Mouse (Mus musculus): ENCODE measurements around the gene Zdhhc4. TPM values are rescaled to one million over a fixed set of nuclear protein-coding genes. Genes with fewer than 3 reads are reported as not detected.
A peak's percentile ranks its signal among the peaks of the same experiment; 100 is the strongest.

Gene Zdhhc4
- total RNA-seq, 4 experiments from 2014 or later: 33.7 to 45.5 (median 37.9) TPM

- peak; percentile 48 to 54 for DNase-seq (ENCODE audit: low spot score in 2 of 2)
Measured at GRCm38 (mm10) chr5:143333872-143334271, 4.8 kb upstream of the Zdhhc4 start.

DNA sequence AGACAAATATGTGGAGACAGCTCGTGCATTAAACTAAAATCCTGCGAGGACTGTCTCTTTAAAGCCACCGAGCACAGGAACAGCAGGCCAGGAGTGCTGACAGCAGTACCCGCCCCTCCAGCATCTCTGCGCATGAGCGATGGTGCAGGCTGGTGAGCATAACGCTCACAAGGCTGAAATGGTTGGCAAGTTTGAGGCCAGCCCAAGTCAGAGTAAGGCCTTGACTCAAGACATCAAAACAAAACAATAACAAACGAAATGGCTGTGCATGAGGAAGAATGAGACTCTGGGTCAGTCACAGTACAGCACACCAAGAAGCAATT lies 11.8 kb downstream of the Zdhhc4 start:
- DNase-seq (ENCODE audit: low spot score in 2 of 2): no peak

DNA sequence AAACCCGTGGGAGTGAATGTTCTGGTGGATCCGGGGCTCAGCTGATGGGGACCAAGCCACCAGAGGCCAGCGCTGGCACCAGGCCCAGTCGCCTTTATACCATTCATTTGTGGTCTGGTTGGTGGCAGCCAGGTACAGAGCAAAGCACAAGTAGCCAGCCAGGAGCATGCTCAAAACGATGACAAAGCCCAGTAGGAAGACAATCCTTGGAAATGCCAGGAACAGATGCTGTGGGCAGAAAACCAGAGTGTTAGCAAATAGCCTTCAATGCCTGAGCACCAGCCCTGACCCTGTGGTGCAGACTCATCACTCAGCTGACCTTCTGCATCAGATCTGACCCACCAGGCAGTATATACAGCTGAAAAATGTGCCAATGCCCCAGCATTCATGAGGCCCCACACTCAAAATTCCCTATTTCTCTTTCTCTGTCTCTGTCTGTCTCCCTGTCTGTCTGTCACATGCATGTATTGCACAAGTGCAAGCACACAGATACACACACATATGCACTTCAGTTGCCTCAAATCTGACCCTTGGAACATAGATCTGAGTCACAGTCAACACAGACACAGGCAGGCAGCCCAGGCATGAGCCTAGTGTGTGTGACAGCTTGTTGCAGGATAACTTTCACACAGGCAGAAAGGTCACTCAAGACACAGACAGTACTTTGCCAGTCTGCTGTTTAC lies 12.3 kb downstream of the Zdhhc4 start:
- no peak for DNase-seq (ENCODE audit: low spot score in 2 of 2)

GRCm38 (mm10) chr5:143315514-143315888 lies 13.6 kb downstream of the Zdhhc4 start:
- DNase-seq (ENCODE audit: low spot score in 2 of 2): no peak

DNA sequence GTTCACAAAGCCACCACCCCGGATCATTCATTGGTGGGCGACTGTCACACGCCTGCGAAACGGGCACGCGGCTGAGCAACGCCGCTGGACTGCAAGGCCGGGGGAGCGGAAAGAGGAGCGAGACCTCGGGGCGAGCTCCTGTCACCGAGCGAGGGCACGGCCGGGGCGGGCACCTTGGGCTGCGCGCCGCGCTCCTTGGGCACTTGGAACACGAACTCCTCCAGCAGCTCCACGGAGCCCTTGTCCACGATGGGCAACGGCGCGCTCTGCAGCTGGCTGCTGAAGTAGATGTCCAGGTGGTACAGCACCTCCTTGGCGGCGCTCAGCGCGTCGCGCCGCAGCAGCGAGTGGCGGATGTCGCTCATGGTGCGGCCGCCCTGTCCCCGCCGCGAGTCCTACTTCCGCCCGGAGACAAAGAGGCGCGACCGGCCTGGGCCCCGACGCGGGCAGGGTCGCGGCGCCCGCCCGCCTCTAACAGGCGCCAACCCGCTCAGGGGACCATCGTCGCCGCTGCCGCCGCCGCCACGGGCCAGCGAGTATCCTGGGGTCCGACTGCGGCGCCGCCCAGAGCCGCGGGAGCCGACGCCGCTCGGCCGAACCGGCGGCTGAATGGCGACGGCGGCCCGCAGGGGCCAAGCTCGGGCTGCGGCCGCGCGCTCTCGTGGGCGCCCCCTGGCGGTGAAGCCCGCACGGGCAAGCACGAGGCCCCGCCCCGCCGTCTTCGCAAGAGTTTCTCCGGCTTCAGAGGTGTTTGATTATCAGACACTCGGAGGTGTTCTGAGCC lies 14.1 kb downstream of the Zdhhc4 start, which contains the start of gene E130309D02Rik:
Gene E130309D02Rik, minus strand, starts transcription at position 631 of the 784 bp plus-strand sequence.
- peak; percentile 73 to 78 for DNase-seq (ENCODE audit: low spot score in 2 of 2)

DNA sequence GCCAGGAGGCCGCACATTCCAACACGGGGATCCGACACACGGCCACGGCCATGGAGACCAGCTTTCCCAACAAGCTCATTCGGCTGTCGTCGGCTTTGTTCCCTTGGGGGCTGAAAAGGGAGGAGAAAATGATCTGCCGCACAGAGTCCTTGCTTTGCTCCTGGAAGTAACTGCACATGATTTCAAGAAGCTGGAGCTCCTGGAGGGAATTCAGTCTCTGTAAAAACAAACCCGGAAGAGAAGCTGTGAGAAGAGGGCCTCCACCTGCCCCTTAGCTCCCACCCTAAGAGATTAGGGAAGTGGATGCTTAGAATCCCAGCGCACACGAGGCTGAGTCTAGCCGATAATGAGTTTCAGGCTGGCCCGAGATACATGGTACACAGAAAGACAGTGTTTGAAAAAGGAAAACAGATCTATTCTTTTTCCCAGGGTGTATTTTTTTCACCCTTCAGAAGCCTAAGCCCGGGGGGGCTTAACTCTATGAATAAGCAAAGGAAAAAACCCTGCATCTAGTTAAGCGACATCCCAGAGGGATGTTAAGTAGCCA lies 14.8 kb downstream of the Zdhhc4 start:
- no peak for DNase-seq (ENCODE audit: low spot score in 2 of 2)

- DNase-seq (ENCODE audit: low spot score in 2 of 2): peak; percentile 57 to 60
Measured at GRCm38 (mm10) chr5:143311886-143312285, 17.2 kb downstream of the Zdhhc4 start.

GRCm38 (mm10) chr5:143309916-143310315 lies 19.1 kb downstream of the Zdhhc4 start:
- DNase-seq (ENCODE audit: low spot score in 2 of 2): no peak

DNA sequence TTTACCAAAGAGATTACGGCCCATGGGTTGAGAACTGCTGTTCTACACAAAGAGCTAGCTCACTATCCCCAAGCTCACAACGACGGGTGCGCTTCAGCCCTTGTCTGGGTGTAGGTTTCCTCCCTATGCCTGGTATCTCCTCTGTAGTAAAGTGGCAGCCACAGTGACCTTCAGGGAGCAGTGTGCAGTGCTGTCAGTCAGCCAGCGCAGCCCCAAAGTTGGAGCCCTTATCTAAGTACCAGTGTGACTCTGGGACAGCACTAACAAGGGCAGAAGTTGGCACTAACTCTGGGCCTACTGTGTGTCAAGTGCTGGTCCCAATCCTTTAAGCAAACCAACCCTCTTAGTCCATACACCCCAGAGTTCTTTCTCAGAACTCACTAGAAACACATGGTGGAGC lies 20.2 kb downstream of the Zdhhc4 start:
- DNase-seq (ENCODE audit: low spot score in 2 of 2): no peak

DNA sequence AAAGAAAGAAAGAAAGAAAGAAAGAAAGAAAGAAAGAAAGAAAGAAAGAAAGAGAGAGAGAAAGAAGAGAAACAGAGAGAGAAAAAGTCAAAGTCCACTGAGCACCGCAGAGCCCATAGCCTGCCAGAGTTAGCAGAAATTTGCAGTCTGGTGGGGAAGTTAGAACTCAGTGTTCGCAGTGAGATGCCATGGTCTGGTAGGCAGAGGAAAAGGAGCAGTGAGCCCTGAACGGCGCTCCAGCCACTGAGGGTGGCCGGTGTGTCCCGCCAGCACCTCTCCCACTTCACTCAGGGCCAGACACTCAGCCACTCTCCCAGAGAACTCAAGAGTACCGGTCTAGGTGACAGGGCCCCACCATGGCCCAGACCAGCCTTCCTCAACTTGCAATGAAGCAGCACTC lies 24.8 kb downstream of the Zdhhc4 start:
- DNase-seq (ENCODE audit: low spot score in 2 of 2): no peak

DNA sequence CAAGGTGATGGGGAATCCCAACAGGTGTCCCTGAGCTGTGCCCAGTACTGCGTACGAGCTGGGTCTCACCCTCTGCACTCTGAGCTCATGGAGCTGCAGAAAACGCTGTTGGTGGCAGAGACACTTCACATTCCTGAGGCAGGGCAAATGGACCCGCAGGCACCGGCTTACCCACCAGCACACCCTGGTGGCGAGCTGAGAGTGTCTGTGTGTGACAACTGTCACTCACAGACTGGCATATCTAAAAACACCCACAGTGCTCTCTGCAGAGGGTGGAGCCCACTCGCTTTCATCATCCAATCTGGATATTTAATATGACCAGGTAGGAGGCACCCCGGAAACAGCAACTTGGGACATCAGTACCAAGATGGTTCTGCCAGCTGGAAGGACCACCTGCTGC lies 27.8 kb downstream of the Zdhhc4 start:
- DNase-seq (ENCODE audit: low spot score in 2 of 2): no peak

- DNase-seq (ENCODE audit: low spot score in 2 of 2): no peak
Measured at GRCm38 (mm10) chr5:143299686-143300085, 29.4 kb downstream of the Zdhhc4 start.

DNA sequence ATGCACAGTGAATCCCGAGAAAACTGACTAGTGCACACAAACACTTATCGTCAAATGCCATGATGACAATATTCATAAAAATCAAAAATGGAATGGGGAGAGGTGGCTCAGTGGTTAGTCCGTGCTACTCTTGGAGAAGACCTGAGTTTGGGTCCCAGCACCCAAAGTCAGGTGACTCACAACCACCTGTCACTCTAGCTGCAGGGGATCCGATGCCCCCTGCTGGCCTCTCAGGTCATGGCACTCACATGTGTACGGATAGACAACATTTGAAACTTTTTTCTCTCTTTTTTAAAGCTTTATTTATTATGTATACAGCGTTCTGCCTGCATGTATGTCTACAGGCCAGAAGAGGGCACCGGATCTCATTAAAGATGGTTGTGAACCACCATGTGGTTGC lies 30.7 kb downstream of the Zdhhc4 start:
- DNase-seq (ENCODE audit: low spot score in 2 of 2): no peak

GRCm38 (mm10) chr5:143297986-143298385 lies 31.1 kb downstream of the Zdhhc4 start:
- DNase-seq (ENCODE audit: low spot score in 2 of 2): no peak

DNA sequence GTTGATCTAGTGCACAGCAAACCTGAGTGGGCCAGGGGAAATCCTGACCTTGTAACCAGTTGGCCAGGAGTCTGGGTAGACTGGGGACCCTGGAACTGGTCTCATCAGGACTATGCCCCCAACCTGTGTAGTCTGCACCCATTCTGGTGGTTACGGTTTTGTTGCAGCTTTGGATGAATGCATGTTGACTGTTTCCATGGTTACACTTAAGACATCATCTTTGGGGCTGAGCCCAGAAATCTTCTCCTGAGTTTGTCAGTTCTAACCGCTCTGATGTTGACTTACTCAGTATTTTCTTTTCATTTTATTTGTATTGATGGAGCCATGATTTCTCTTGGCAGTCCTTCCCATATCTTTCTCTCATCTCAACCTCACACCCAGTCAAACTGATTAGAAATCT lies 33.7 kb downstream of the Zdhhc4 start:
- DNase-seq (ENCODE audit: low spot score in 2 of 2): no peak

GRCm38 (mm10) chr5:143294862-143295261 lies 34.2 kb downstream of the Zdhhc4 start:
- no peak for DNase-seq (ENCODE audit: low spot score in 2 of 2)

DNA sequence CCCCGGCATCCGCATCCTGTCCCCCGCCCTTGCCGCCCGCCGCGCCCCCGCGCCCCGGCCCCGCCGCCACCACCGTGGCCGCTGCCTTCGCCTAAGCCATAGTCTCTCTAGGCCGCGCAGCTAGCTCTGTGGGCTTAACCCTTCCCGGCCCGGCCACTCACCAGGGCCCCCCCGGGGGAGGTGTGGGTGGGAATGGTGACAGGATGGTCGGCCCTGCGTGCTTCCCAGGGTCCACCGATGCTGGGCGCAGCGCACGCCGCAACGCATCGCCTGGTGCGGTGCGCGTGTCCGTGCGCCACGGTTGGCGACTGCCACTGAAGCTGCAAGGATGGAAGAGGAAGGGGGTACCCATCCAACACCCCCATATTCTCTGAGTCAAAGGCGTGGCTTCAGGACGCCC lies 35.7 kb downstream of the Zdhhc4 start, which contains the start of gene Zfp853:
Gene Zfp853, minus strand, starts transcription at position 220 of the 400 bp plus-strand sequence.
- no peak for DNase-seq (ENCODE audit: low spot score in 2 of 2)

- DNase-seq (ENCODE audit: low spot score in 2 of 2): no peak
Measured at GRCm38 (mm10) chr5:143292879-143293278, 36.2 kb downstream of the Zdhhc4 start.

GRCm38 (mm10) chr5:143289299-143289698 lies 39.8 kb downstream of the Zdhhc4 start:
- DNase-seq (ENCODE audit: low spot score in 2 of 2): no peak

- DNase-seq (ENCODE audit: low spot score in 2 of 2): no peak
Measured at GRCm38 (mm10) chr5:143288378-143288911, 40.6 kb downstream of the Zdhhc4 start.

DNA sequence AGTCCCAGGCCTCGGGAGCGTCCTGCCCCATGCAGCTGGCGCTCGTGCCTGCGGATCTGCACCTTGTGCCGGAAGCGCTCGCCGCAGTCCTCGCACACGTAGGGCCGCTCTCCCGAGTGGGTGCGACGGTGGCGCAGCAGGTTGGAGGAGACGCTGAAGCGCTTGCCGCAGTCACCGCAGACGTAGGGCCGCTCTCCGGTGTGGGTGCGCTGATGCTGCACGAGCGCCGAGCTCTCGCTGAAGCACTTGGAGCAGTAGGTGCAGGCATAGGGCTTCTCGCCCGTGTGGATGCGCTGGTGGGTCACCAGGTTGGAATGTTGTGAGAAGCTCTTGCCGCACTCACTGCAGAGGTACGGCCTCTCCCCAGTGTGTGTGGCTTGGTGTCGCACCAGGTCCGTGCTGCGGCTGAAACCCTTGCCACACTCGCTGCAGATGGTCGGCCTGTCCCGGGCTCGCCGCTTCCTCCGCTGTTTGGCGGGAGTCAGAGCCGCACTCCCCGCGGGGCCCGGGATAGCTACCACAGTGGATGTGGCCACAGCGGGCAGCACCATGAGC lies 41.2 kb downstream of the Zdhhc4 start:
- DNase-seq (ENCODE audit: low spot score in 2 of 2): no peak

DNA sequence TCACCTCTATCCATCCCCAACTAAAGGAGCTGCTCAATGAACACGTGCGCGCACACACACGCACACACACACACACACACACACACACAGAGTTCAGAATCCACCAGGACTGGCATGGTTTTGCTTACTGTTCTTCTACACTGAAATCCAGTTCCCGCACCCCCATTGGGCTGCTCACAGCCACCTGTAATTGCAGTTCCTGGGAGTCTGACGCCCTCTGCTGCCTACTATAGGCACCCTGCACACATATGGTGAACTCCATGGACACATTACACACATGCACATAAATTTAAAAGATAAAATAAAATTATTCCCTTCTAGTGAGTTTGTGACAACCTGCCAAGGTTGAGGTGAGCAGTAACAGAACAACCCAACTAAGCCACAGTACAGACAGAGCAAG lies 44.3 kb downstream of the Zdhhc4 start:
- no peak for DNase-seq (ENCODE audit: low spot score in 2 of 2)

Data from gastrocnemius, adult 8-10 months (tissue).